Mouse (Mus musculus) ES-E14 (cell line): ENCODE measurements around the gene Timp4. TPM values are rescaled to one million over a fixed set of nuclear protein-coding genes. Genes with fewer than 3 reads are reported as not detected.
"Not testable (repeated sequence)": the region's sequence is repeated elsewhere in the genome, so short reads cannot be mapped to it uniquely, and the experiment has no call there.

Experiments used
- DNase-seq: peaks from one replicate; pipeline ENCODE4 v3.0.0-alpha.2; 2013; ENCODE audit warnings: low read depth, low spot score
- H3K27ac ChIP-seq: 2 replicates; pipeline ENCODE4 v1.5.1; 2012; ENCODE audit warnings: low read depth, mild to moderate bottlenecking, low read length, moderate library complexity, mixed read lengths; ENCODE audit not compliant: poor library complexity, insufficient read depth, severe bottlenecking
- H3K36me3 ChIP-seq: 2 replicates; pipeline ENCODE4 v1.6.1; 2012; ENCODE audit warnings: mild to moderate bottlenecking, low read length, moderate library complexity, mixed read lengths; ENCODE audit not compliant: control insufficient read depth, poor library complexity, insufficient read depth, severe bottlenecking
- H3K4me1 ChIP-seq, 2 experiments: fragments of 150-350 bp in 1 of 2; sonication (generic) in 1 of 2; 2 replicates each; pipeline ENCODE4 v1.6.1; 2012; ENCODE audit warnings: low read length in 2 of 2, mild to moderate bottlenecking in 1 of 2, mixed read lengths in 1 of 2; ENCODE audit not compliant: control insufficient read depth in 2 of 2, insufficient read depth in 2 of 2, poor library complexity in 1 of 2
- H3K4me3 ChIP-seq, 2 experiments: fragments of 150-350 bp in 1 of 2; sonication (generic) in 1 of 2; 2 replicates each; pipeline ENCODE4 v1.5.1; 2012; ENCODE audit warnings: low read length in 2 of 2, low read depth in 1 of 2, mild to moderate bottlenecking in 1 of 2, mixed read lengths in 1 of 2; ENCODE audit not compliant: insufficient read depth in 1 of 2, poor library complexity in 1 of 2, severe bottlenecking in 1 of 2
- H3K9ac ChIP-seq: 2 replicates; pipeline ENCODE4 v1.6.1; 2012; ENCODE audit warnings: low read depth, mild to moderate bottlenecking, low read length, mixed read lengths; ENCODE audit not compliant: poor library complexity, insufficient read depth, severe bottlenecking
- H3K9me3 ChIP-seq: fragments of 150-350 bp; sonication (generic); 2 replicates; pipeline ENCODE4 v1.6.1; 2012; ENCODE audit warnings: low read depth, mild to moderate bottlenecking, low read length; ENCODE audit not compliant: control insufficient read depth, insufficient read depth
- CHD2 ChIP-seq: IDR thresholded peaks from 2 replicates; pipeline ENCODE4 v1.6.1; 2014; ENCODE audit warnings: mild to moderate bottlenecking, low read depth, low read length, inconsistent platforms
- HCFC1 ChIP-seq: IDR thresholded peaks from 2 replicates; pipeline ENCODE4 v1.6.1; 2012; ENCODE audit warnings: low read length, inconsistent platforms, borderline replicate concordance; ENCODE audit not compliant: insufficient read depth
- MAFK ChIP-seq: IDR thresholded peaks from 2 replicates; pipeline ENCODE4 v1.6.1; 2014; ENCODE audit warnings: mild to moderate bottlenecking, low read depth, low read length, inconsistent platforms; ENCODE audit not compliant: insufficient read depth
- ZC3H11A ChIP-seq: IDR thresholded peaks from 2 replicates; pipeline ENCODE4 v1.6.1; 2012; ENCODE audit warnings: low read depth, mild to moderate bottlenecking, inconsistent platforms, low read length, borderline replicate concordance
- ZNF384 ChIP-seq: IDR thresholded peaks from 2 replicates; pipeline ENCODE4 v1.6.1; 2012; ENCODE audit warnings: low read depth, low read length, inconsistent platforms
- in situ Hi-C, 2 experiments: fragments of 600-800 bp; cut with MboI; formaldehyde crosslinking; loops; one replicate each; pipeline ENCODE4 v1.15.1; 2025; ENCODE audit warnings: low sequenced_read_pairs in 2 of 2, inconsistent platforms in 1 of 2; ENCODE audit not compliant: unreplicated experiment in 2 of 2
- total RNA-seq: library from RNA; depleted of rRNA; stranded (reverse); fragments of 300-350 nt; gene quantifications from 2 replicates; pipeline ENCODE4 v1.2.3, GENCODE M21; 2012

The Timp4 gene
- total RNA-seq, 1 experiment: 1.0 TPM

GRCm38 (mm10) chr6:115245500-115246058 lies 6.4 kb downstream of the Timp4 start:
- no peak for DNase-seq

DNA sequence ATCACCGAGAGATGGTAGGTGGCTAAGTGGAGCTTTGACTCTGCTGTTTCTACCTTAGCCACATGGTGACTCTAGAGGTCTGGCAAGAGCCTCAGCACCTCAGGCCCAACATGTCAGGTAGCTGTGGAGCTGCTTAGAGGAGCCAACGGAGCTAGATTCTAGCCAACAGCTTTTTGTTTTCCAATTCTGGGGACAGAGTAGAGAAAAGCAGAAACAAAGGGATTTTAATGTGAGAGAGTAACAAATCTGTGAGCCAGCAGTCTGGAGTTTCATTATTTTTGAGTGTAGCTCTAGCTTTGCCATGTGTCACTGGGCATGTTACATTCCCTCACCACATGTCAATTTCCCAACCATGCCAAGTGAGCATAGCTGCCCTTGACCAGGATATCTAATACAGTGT lies 7.8 kb downstream of the Timp4 start:
- Histone ChIP-seq H3K4me1 (no peaks in the 10 kb centered on the region), H3K27ac (no peak overlapping the region), H3K9ac (no peak overlapping the region), H3K9me3 (no peaks in the 10 kb centered on the region), H3K4me3 (no peak overlapping the region), H3K36me3 (no peaks in the 10 kb centered on the region)
- in situ Hi-C loops: no loop called here
- no peak for DNase-seq
- TF ChIP-seq ZC3H11A (no peak), MAFK (no peak), ZNF384 (no peak), HCFC1 (no peak), CHD2 (no peak)

More at GRCm38 (mm10) chr6:115245500-115246058, 6.4 kb downstream of the Timp4 start:
- TF ChIP-seq HCFC1 (no peak), ZC3H11A (no peak), CHD2 (no peak), ZNF384 (no peak), MAFK (no peak)
- H3K27ac ChIP-seq: no peak overlapping the region
- in situ Hi-C loops: no loop called here
- H3K4me1 ChIP-seq: no peaks in the 10 kb centered on the region
- no peak overlapping the region for H3K4me3 ChIP-seq
- H3K9ac ChIP-seq: no peak overlapping the region
- no peaks in the 10 kb centered on the region for H3K9me3 ChIP-seq
- H3K36me3 ChIP-seq: no peaks in the 10 kb centered on the region

DNA sequence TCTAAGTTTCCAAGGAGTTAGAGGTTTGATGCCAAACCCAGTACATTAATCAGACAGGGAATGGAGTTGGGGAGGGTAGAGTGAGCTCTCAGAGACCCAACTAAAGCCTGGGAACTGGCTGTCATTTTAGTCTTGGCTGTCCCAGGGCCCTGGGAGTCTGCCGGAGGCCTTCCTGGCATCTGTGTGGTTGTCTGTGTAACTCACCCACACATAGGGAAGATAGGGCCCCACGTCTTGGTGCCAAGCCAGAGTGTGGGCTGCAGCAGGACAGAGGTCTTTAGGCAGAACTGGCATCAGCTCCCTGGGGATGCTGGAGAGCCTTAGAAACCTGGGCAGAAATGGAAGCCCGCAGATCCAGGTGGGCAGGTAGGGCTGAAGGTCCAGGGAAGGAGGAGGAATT lies 10.1 kb downstream of the Timp4 start:
- in situ Hi-C loops: no loop called here

GRCm38 (mm10) chr6:115241131-115241699 lies 10.8 kb downstream of the Timp4 start:
- Histone ChIP-seq H3K36me3 (no peaks in the 10 kb centered on the region), H3K9ac (no peak overlapping the region), H3K27ac (no peak overlapping the region), H3K4me1 (no peaks in the 10 kb centered on the region), H3K9me3 (no peaks in the 10 kb centered on the region), H3K4me3 (no peak overlapping the region)
- TF ChIP-seq ZNF384 (no peak), ZC3H11A (no peak), MAFK (no peak), CHD2 (no peak), HCFC1 (no peak)
- in situ Hi-C loops: no loop called here
- no peak for DNase-seq

More for the DNA sequence above, 10.1 kb downstream of the Timp4 start:
- Histone ChIP-seq H3K4me3 (no peak overlapping the region), H3K4me1 (no peaks in the 10 kb centered on the region), H3K36me3 (no peaks in the 10 kb centered on the region), H3K9me3 (no peaks in the 10 kb centered on the region), H3K27ac (no peak overlapping the region), H3K9ac (no peak overlapping the region)
- no peak for TF ChIP-seq ZC3H11A
- no peak for TF ChIP-seq HCFC1
- TF ChIP-seq CHD2: no peak
- TF ChIP-seq MAFK: no peak
- no peak for TF ChIP-seq ZNF384
- DNase-seq: no peak

DNA sequence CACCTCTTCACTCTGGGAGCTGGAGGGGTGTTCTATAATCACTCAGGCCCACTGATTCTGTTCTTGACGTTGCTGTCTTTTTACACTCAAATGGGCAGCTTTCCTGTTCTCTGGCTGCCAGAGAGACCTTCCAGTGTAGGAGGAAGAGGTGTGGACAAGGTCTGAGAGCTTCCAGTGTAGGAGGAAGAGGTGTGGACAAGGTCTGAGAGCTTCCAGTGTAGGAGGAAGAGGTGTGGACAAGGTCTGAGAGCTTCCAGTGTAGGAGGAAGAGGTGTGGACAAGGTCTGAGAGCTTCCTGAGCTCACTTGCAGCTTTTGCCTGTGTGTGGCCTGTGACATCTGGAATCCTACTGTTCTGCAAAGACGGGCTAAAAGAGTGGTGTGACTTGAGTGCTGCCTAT lies 11.6 kb downstream of the Timp4 start:
- H3K9me3 ChIP-seq, in situ Hi-C loops, H3K36me3 ChIP-seq, H3K4me3 ChIP-seq, H3K27ac ChIP-seq, H3K4me1 ChIP-seq, DNase-seq, H3K9ac ChIP-seq: not testable (repeated sequence)
